Mouse (Mus musculus): ENCODE data around the gene D3Ertd254e. TPM values are rescaled to one million over a fixed set of nuclear protein-coding genes. Genes with fewer than 3 reads are reported as not detected.
A peak's percentile ranks its signal among the peaks of the same experiment; 100 is the strongest.

Gene D3Ertd254e
- total and polyA plus RNA-seq, 3 experiments, result 3.0 to 5.8 (median 4.8) TPM

- no peak overlapping the region for H3K4me2 ChIP-seq (ENCODE audit: insufficient read depth, low read depth, poor library complexity, severe bottlenecking)
- dilution Hi-C loops (cut with MboI; ENCODE audit: extremely low pct_ligation_motif_present, extremely low pct_unique_long_range_greater_than_20kb, low sequenced_read_pairs), result no loop called here
Observed at GRCm38 (mm10) chr3:36212758-36213157, 61.9 kb downstream of the D3Ertd254e start.

More at GRCm38 (mm10) chr3:36212758-36213157, 61.9 kb downstream of the D3Ertd254e start:
- DNase-seq (ENCODE audit: extremely low read depth), result peak; percentile 47
- Histone ChIP-seq H3K4me3 (replicated peaks in 1 of 3; ENCODE audit: low read depth in 2 of 3, low read length in 2 of 3, poor library complexity in 1 of 3) (no peak overlapping the region), H3K27me3 (replicated peaks) (no peaks in the 10 kb centered on the region), H3K9me3 (replicated peaks; ENCODE audit: low read length) (no peaks in the 10 kb centered on the region), H3K9ac (ENCODE audit: insufficient read depth, low read depth) (no peak overlapping the region), H3K4me1 (ENCODE audit: control insufficient read depth in 1 of 2, insufficient read depth in 2 of 2) (peaks cover 9 to 55% of the 10 kb centered on the region in 2 experiments; a peak in 3 of 4 replicates), H3K36me3 (replicated peaks in 1 of 2; ENCODE audit: control insufficient read depth in 1 of 2, insufficient read depth in 1 of 2, low read length in 1 of 2) (no peaks in the 10 kb centered on the region), H3K27ac (ENCODE audit: insufficient read depth, low read depth) (no peak overlapping the region), H3K79me2 (replicated peaks; ENCODE audit: control insufficient read depth, extremely low read depth, insufficient read depth, poor library complexity, severe bottlenecking) (no peaks in the 10 kb centered on the region)
- in situ Hi-C loops (cut with MboI; ENCODE audit: low pct_ligation_motif_present, low pct_unique_long_range_greater_than_20kb, low sequenced_read_pairs), result loop anchor here (5.0 kb wide), 2 partner anchors 120 to 280 kb away; no protein-coding TSS in a partner anchor
- TF ChIP-seq ZNF384 (IDR thresholded peaks at IDR 0.05; ENCODE audit: low read depth, low read length) (no peak), IRF4 (IDR thresholded peaks at IDR 0.05; ENCODE audit: low read depth, low read length) (peak; percentile 93), EP300 (IDR thresholded peaks at IDR 0.05; ENCODE audit: low read length) (peak; percentile 73), JUND (conservative IDR thresholded peaks at IDR 0.05; ENCODE audit: low read depth, low read length) (peak; percentile 77), E2F4 (IDR thresholded peaks at IDR 0.05; ENCODE audit: insufficient replicate concordance, low read depth, low read length) (no peak), POLR2AphosphoS2 (IDR thresholded peaks at IDR 0.05; ENCODE audit: low read depth, low read length) (no peak), JUN (IDR thresholded peaks at IDR 0.05; ENCODE audit: insufficient read depth, low read depth, low read length) (peak; percentile 58), ELF1 (IDR thresholded peaks at IDR 0.05; ENCODE audit: low read depth, low read length) (peak; percentile 80)

Other genes with a start within 250 kb of the D3Ertd254e start
- gene Dcun1d1, start 213.6 kb upstream of the D3Ertd254e start, total RNA-seq (2012; rRNA removed), result 32.6 and 38.9 TPM in 2 replicates
- 72.4 and 86.0 TPM in 2 replicates for gene Dcun1d1, start 213.6 kb upstream of the D3Ertd254e start, total RNA-seq (2014; rRNA removed)
- gene Dcun1d1, start 213.6 kb upstream of the D3Ertd254e start, polyA plus RNA-seq (2012; ENCODE audit: insufficient read length, low read depth), result 42.3 and 55.2 TPM in 2 replicates
- gene Mccc1, start 150.3 kb upstream of the D3Ertd254e start, total RNA-seq (2012; rRNA removed), result 12.8 and 13.4 TPM in 2 replicates
- 9.5 and 10.0 TPM in 2 replicates for gene Mccc1, start 150.3 kb upstream of the D3Ertd254e start, total RNA-seq (2014; rRNA removed)
- 30.0 and 37.9 TPM in 2 replicates for gene Mccc1, start 150.3 kb upstream of the D3Ertd254e start, polyA plus RNA-seq (2012; ENCODE audit: insufficient read length, low read depth)
- gene Ccdc144b, start 97.5 kb upstream of the D3Ertd254e start, total RNA-seq (2012; rRNA removed), result 0.04 TPM in 1 of 2 replicates, not detected in the other
- gene Ccdc144b, start 97.5 kb upstream of the D3Ertd254e start, total RNA-seq (2014; rRNA removed), result not detected in 2 replicates
- 0.05 and 0.10 TPM in 2 replicates for gene Ccdc144b, start 97.5 kb upstream of the D3Ertd254e start, polyA plus RNA-seq (2012; ENCODE audit: insufficient read length, low read depth)
- 61.7 and 62.2 TPM in 2 replicates for gene Acad9, start 85.0 kb upstream of the D3Ertd254e start, total RNA-seq (2012; rRNA removed)
- gene Acad9, start 85.0 kb upstream of the D3Ertd254e start, total RNA-seq (2014; rRNA removed), result 77.8 and 85.7 TPM in 2 replicates
- gene Acad9, start 85.0 kb upstream of the D3Ertd254e start, polyA plus RNA-seq (2012; ENCODE audit: insufficient read length, low read depth), result 86.1 and 86.4 TPM in 2 replicates
- gene Qrfpr, start 71.3 kb downstream of the D3Ertd254e start, total RNA-seq (2012; rRNA removed), result not detected in 2 replicates
- gene Qrfpr, start 71.3 kb downstream of the D3Ertd254e start, total RNA-seq (2014; rRNA removed), result not detected in 2 replicates
- gene Qrfpr, start 71.3 kb downstream of the D3Ertd254e start, polyA plus RNA-seq (2012; ENCODE audit: insufficient read length, low read depth), result not detected in 2 replicates

All from CH12.LX (cell line).